Mouse (Mus musculus) forebrain, embryonic 14.5 days (tissue): ENCODE results near the gene Mtln. TPM values are rescaled to one million over a fixed set of nuclear protein-coding genes. Genes with fewer than 3 reads are reported as not detected.

Source experiments
- ATAC-seq: fragments of 200-750 bp; cut with Nextera tagmentation; 2 replicates; pipeline ENCODE4 v1.8.0; 2017; ENCODE audit warnings: mild to moderate bottlenecking, moderate library complexity
- DNase-seq: peaks from one replicate; pipeline ENCODE4 v3.0.0-alpha.2; 2015; ENCODE audit warnings: low spot score
- H3K27ac ChIP-seq: fragments of 300-500 bp; sonication (generic); 2 replicates; pipeline ENCODE4 v1.5.1; 2014; ENCODE audit warnings: low read depth, mild to moderate bottlenecking, control low read depth, low read length, moderate library complexity
- H3K27me3 ChIP-seq: fragments of 300-500 bp; sonication (generic); replicated peaks from 2 replicates; pipeline ENCODE4 v1.6.1; 2014; ENCODE audit warnings: low read length, control low read depth, mixed read lengths; ENCODE audit not compliant: control insufficient read depth, insufficient read depth
- H3K36me3 ChIP-seq: fragments of 300-500 bp; sonication (generic); 2 replicates; pipeline ENCODE4 v1.6.1; 2014; ENCODE audit warnings: low read length, control low read depth; ENCODE audit not compliant: control insufficient read depth, insufficient read depth
- H3K4me1 ChIP-seq: fragments of 300-500 bp; sonication (generic); 2 replicates; pipeline ENCODE4 v1.6.1; 2014; ENCODE audit warnings: antibody characterized with exemption, low read length, control low read depth; ENCODE audit not compliant: control insufficient read depth, insufficient read depth
- H3K4me2 ChIP-seq: fragments of 300-500 bp; sonication (generic); 2 replicates; pipeline ENCODE4 v1.6.1; 2014; ENCODE audit warnings: mild to moderate bottlenecking, control low read depth, low read length
- H3K4me3 ChIP-seq: fragments of 300-500 bp; sonication (generic); 2 replicates; pipeline ENCODE4 v1.5.1; 2014; ENCODE audit warnings: low read depth, low read length, control low read depth
- H3K9ac ChIP-seq: fragments of 300-500 bp; sonication (generic); 2 replicates; pipeline ENCODE4 v1.6.1; 2014; ENCODE audit warnings: mild to moderate bottlenecking, low read length, control low read depth, moderate library complexity
- H3K9me3 ChIP-seq: fragments of 300-500 bp; sonication (generic); replicated peaks from 2 replicates; pipeline ENCODE4 v1.6.1; 2016; ENCODE audit warnings: low read length, control low read depth, mixed read lengths; ENCODE audit not compliant: control insufficient read depth
- WGBS: fragments of 180-500 bp; shearing (Covaris S2); extraction: QIAGEN DNeasy Blood & Tissue Kit; methylation state at CpG from one replicate; pipeline ENCODE4 v1.1.7; 2014; 5-methylcytosine and 5-hydroxymethylcytosine counted together
- polyA plus RNA-seq: library from polyadenylated mRNA; unstranded; fragments of >200 nt; fragmentation: Nextera tagmentation; extraction: Ambion mirVana; gene quantifications from 2 replicates; pipeline ENCODE4 v1.2.1, GENCODE M21; 2014

Mtln gene
- 34.5 and 40.5 TPM in 2 replicates for polyA plus RNA-seq

DNA sequence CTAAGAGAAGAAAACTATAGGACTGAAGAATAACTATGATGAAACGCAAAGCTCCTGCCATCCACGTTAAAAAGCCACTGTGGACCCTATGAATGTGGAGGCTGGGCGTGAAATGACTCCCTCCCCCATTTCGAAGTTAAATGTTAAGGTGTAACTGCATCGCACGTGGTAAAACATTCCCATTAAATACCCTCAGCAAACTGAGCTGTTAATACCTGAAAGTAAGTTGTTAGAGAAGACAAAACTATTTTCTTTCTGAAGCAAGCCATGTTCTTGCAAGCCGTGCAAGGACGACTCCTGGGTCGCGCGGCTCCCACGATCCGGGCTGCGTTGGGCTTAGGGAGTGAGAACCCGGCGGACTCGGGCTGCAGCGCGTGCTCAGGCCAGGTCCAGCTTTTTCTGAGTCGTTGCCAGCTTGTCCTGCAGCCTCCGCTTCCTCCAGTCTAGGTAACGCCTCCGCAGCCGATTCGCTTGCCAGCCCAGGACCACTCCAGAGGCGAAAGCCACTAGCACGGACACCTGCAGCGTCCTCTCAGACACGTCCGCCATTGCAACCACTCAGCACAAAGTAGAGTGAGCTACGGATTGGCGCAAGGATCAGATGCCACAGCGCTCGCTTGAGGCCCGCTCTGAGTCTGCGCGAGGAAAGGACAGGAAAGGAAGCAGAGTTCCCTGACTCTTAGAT, at the start of gene Mtln:
Gene Mtln (minus strand): TSS at position 570 of the 685 bp plus-strand sequence.
- ATAC-seq (peak; percentile 94), DNase-seq (peak; percentile 95)
- 2% methylated on average over 37 of the region's 37 CpGs for WGBS
- H3K27ac ChIP-seq, result peak within 1 kb of the TSS; percentile 76; the same call in 1 of the 2 replicates
- peak within 1 kb of the TSS; percentile 77 for H3K9ac ChIP-seq
- H3K4me1 ChIP-seq, result peaks cover 6% of the 10 kb centered on the region
- H3K4me3 ChIP-seq, result peak within 1 kb of the TSS; percentile 66
- H3K27me3 ChIP-seq, result no peaks in the 10 kb centered on the region
- H3K4me2 ChIP-seq, result peak within 1 kb of the TSS; percentile 63
- no peaks in the 10 kb centered on the region for H3K9me3 ChIP-seq
- H3K36me3 ChIP-seq, result no peaks in the 10 kb centered on the region

DNA sequence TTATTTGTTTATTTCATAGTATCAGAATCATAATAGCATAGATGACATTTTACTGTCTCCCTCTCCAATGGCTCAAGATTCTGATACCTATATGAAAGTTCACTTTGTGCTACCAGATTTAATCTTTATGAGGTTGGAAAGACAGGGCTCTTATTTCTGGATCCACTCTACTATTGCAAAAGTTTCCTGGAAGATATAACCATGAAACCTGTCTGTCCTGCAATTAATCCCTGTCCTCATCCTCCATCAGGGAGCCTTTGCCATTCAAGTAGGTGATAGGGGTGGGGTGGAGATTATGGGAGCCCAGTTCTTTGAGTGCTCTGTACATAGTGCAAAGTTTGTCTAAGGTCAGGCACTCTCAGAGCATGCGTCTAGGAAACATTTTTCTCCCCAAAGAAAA, 49.1 kb upstream of the Mtln start:
- ATAC-seq (no peak), DNase-seq (no peak)
- no peak overlapping the region for H3K27ac ChIP-seq
- H3K9me3 ChIP-seq, result no peaks in the 10 kb centered on the region
- peaks cover 14% of the 10 kb centered on the region for H3K27me3 ChIP-seq
- WGBS, result 90% methylated on average over 1 of the region's 1 CpGs
- no peak overlapping the region for H3K9ac ChIP-seq
- H3K36me3 ChIP-seq, result no peaks in the 10 kb centered on the region
- H3K4me1 ChIP-seq, result no peaks in the 10 kb centered on the region
- H3K4me3 ChIP-seq, result no peak overlapping the region
- H3K4me2 ChIP-seq, result no peak overlapping the region

DNA sequence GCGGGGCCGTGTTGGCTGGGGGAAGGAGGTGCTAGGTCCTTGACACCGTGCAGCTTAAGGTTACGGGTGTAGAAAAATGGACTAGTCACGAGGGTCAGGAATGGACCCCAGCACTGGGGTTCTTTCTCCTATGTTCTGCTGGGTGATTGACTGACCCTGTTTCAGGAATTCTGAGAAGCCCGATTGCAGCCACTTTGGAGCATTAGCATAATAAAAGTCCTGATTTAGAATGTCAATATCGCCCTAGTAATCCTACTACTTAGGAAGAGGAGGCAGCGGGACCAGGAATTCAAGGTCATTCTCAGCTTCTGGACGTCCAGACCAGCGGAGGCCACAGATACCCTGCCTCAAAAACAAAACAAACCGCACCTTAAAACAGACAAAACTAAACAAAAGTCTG, 47.1 kb upstream of the Mtln start:
- no peak overlapping the region for H3K4me2 ChIP-seq
- H3K4me3 ChIP-seq, result no peak overlapping the region
- H3K9me3 ChIP-seq, result no peaks in the 10 kb centered on the region
- no peaks in the 10 kb centered on the region for H3K36me3 ChIP-seq
- WGBS, result 11% methylated on average over 11 of the region's 11 CpGs
- peaks cover 14% of the 10 kb centered on the region for H3K27me3 ChIP-seq
- no peaks in the 10 kb centered on the region for H3K4me1 ChIP-seq
- no peak overlapping the region for H3K9ac ChIP-seq
- no peak for DNase-seq
- ATAC-seq, result no peak
- no peak overlapping the region for H3K27ac ChIP-seq

GRCm38 (mm10) chr2:127838576-127838975, 46.3 kb upstream of the Mtln start, which contains the start of gene Acoxl:
TSS of gene Acoxl (plus strand) at chr2:127838876.
- no peak within 1 kb of the TSS for H3K27ac ChIP-seq
- H3K4me1 ChIP-seq, result no peaks in the 10 kb centered on the region
- H3K9me3 ChIP-seq, result no peaks in the 10 kb centered on the region
- no peak within 1 kb of the TSS for H3K4me2 ChIP-seq
- DNase-seq (no peak), ATAC-seq (no peak)
- 78% methylated on average over 7 of the region's 7 CpGs for WGBS
- H3K4me3 ChIP-seq, result no peak within 1 kb of the TSS
- no peak within 1 kb of the TSS for H3K9ac ChIP-seq
- peaks cover 14% of the 10 kb centered on the region for H3K27me3 ChIP-seq
- no peaks in the 10 kb centered on the region for H3K36me3 ChIP-seq

DNA sequence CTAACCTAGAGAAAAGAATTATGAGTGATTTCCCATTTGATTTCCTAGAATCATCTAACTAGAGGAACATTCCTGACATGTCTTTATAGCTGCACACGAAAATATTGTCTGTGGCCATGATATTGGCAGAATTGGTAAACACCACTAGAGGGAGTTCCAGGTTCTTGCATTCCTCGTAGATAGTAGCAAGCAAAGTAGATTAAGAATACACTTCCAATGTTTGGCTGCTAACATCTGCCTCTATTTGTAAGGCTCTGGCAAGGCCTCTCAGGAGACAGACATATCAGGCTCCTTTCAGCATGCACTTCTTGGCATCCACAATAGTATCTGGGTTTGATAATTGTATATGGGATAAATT, 40.5 kb upstream of the Mtln start:
- 15% methylated on average over 2 of the region's 2 CpGs for WGBS
- no peak for ATAC-seq
- 0 out of 2 replicates have a peak, but pooled peaks cover 2% of the 10 kb centered on the region for H3K36me3 ChIP-seq
- peak; percentile 69 for DNase-seq
- H3K27ac ChIP-seq, result no peak overlapping the region
- H3K4me2 ChIP-seq, result no peak overlapping the region
- H3K27me3 ChIP-seq, result no peaks in the 10 kb centered on the region
- no peak overlapping the region for H3K4me3 ChIP-seq
- no peaks in the 10 kb centered on the region for H3K9me3 ChIP-seq
- no peak overlapping the region for H3K9ac ChIP-seq
- peaks cover 6% of the 10 kb centered on the region for H3K4me1 ChIP-seq

GRCm38 (mm10) chr2:127832103-127832832, 40.0 kb upstream of the Mtln start:
- DNase-seq, result no peak
- peak overlapping the region; percentile 79 for H3K4me2 ChIP-seq
- ATAC-seq, result no peak; the same call in 1 of the 2 replicates
- H3K9me3 ChIP-seq, result no peaks in the 10 kb centered on the region
- H3K36me3 ChIP-seq, result peaks cover 3% of the 10 kb centered on the region
- WGBS, result 41% methylated on average over 11 of the region's 11 CpGs
- peak overlapping the region; percentile 57 for H3K4me3 ChIP-seq
- peaks cover 6% of the 10 kb centered on the region for H3K4me1 ChIP-seq
- no peaks in the 10 kb centered on the region for H3K27me3 ChIP-seq
- peak overlapping the region; percentile 13; the same call in 1 of the 2 replicates for H3K9ac ChIP-seq
- H3K27ac ChIP-seq, result no peak overlapping the region

GRCm38 (mm10) chr2:127831401-127832102, 39.3 kb upstream of the Mtln start, which contains the start of gene Bub1:
TSS of gene Bub1 (minus strand) at chr2:127831865.
- Histone ChIP-seq H3K9me3 (no peaks in the 10 kb centered on the region), H3K4me2 (peak within 1 kb of the TSS; percentile 79), H3K27me3 (no peaks in the 10 kb centered on the region), H3K9ac (peak within 1 kb of the TSS; percentile 56), H3K27ac (no peak within 1 kb of the TSS), H3K4me1 (peaks cover 6% of the 10 kb centered on the region), H3K4me3 (peak within 1 kb of the TSS; percentile 57), H3K36me3 (peaks cover 8% of the 10 kb centered on the region)
- WGBS, result under 1% methylated on average over 56 of the region's 56 CpGs
- peak; percentile 100 for ATAC-seq
- DNase-seq, result peak; percentile 97

- Histone ChIP-seq H3K9ac (peak overlapping the region; percentile 77), H3K4me3 (peak overlapping the region; percentile 68; the same call in 1 of the 2 replicates), H3K36me3 (no peaks in the 10 kb centered on the region), H3K9me3 (no peaks in the 10 kb centered on the region), H3K4me2 (peak overlapping the region; percentile 74), H3K27me3 (no peaks in the 10 kb centered on the region), H3K4me1 (peaks cover 6% of the 10 kb centered on the region), H3K27ac (no peak overlapping the region)
- 15% methylated on average over 9 of the region's 9 CpGs for WGBS
- no peak for DNase-seq
- ATAC-seq, result no peak
These were observed 2.5 kb downstream of the Mtln start for GRCm38 (mm10) chr2:127789651-127790270.
